ENCODE assay signal across 11 mouse cellular contexts in the genomic region with DNA sequence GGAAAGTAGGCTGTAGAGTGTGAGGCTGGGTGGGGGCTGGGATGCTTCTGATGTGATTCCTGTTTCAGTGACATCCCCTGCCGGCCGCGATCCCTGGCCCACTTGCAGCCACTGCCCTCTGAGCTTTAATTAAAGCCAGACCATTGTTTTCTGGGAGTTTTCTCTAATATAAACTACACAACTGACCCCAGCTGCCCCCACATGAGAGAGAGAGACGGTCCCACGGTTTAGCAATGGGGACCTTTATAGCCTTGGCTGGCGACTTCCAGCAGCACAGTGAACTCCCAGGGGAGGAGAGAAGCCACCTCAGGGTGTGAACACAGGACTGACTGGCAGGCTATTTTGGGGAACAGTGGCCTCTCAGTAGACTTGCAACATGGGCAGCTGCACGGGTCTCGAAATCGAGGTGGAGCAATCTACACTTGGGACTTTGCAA.
A peak's percentile ranks its signal among the peaks of the same experiment; 100 is the strongest.
DNase-seq lines count a peak whose midpoint lies in the region; ATAC-seq lines count a peak whose summit lies in the region.
"Had no signal": no experiment of that assay in that cellular context is flagged by ENCODE, and none has a peak within 500 bp of the region (broad histone marks: within the 10 kb centered on the region; RNA-seq: fewer than 3 reads in every experiment).

No protein-coding gene starts in this region.

- H3K27ac ChIP-seq in heart, embryonic 11.5 days (ENCODE audit: low read depth, low read length) = peak overlapping the region; percentile 46; the same call in 1 of the 2 replicates
- H3K27ac ChIP-seq: kidney, postnatal 0 days; liver, embryonic 15.5 days; midbrain, embryonic 12.5 days had no signal

- 26% methylated on average over 9 of the region's 9 CpGs for WGBS in heart, embryonic 11.5 days (ENCODE audit: insufficient replicate concordance)

- no peak for ATAC-seq in heart, embryonic 11.5 days (replicated peaks; ENCODE audit: insufficient number of reproducible peaks, low FRiP score, low TSS enrichment)

- H3K9me3 ChIP-seq in heart, embryonic 11.5 days (replicated peaks; ENCODE audit: control insufficient read depth, low read length) = 0 out of 2 replicates have a peak, but pooled peaks cover 3% of the 10 kb centered on the region
- H3K9me3 ChIP-seq: liver, embryonic 15.5 days; midbrain, embryonic 12.5 days had no signal

- no peak overlapping the region for H3K4me3 ChIP-seq in heart, embryonic 11.5 days (ENCODE audit: low read depth, low read length)
- H3K4me3 ChIP-seq: liver, embryonic 15.5 days; midbrain, embryonic 12.5 days had no signal

- peak overlapping the region; percentile 16; the same call in 1 of the 2 replicates for H3K9ac ChIP-seq in heart, embryonic 11.5 days (ENCODE audit: low read depth, low read length)
- H3K9ac ChIP-seq: liver, embryonic 15.5 days; midbrain, embryonic 12.5 days had no signal

- peaks cover 18% of the 10 kb centered on the region for H3K4me1 ChIP-seq in heart, embryonic 11.5 days (ENCODE audit: control insufficient read depth, insufficient read depth, low read length)
- H3K4me1 ChIP-seq: liver, embryonic 15.5 days; midbrain, embryonic 12.5 days had no signal

- no peaks in the 10 kb centered on the region for H3K36me3 ChIP-seq in heart, embryonic 11.5 days (ENCODE audit: control insufficient read depth, insufficient read depth, low read length)
- H3K36me3 ChIP-seq: liver, embryonic 15.5 days; midbrain, embryonic 12.5 days had no signal

- intact Hi-C loops in heart, postnatal 14 days (cut with DNase I) = no loop called here

- no peak for DNase-seq in heart, postnatal 14 days
- DNase-seq in adipocyte (ENCODE audit: low spot score) = peak; percentile 76
- DNase-seq in embryo, embryonic 11 days = peak; percentile 50
- peak; percentile 27 for DNase-seq in heart, postnatal 4 days
- DNase-seq in urinary bladder, postnatal 25 days (ENCODE audit: low spot score) = no peak
- DNase-seq in cerebellum, adult 9-10 months = no peak
- DNase-seq: cerebellum, postnatal 25 days had no signal

- H3K4me2 ChIP-seq in heart, embryonic 11.5 days = peak overlapping the region; percentile 22
- H3K4me2 ChIP-seq: liver, embryonic 15.5 days; midbrain, embryonic 12.5 days had no signal

- no peaks in the 10 kb centered on the region for H3K27me3 ChIP-seq in heart, embryonic 11.5 days (ENCODE audit: control insufficient read depth, insufficient read depth, low read length)
- H3K27me3 ChIP-seq: liver, embryonic 15.5 days; midbrain, embryonic 12.5 days had no signal

Comparison
In these comparisons a context has a peak if more than half of its experiments do, and no peak if none do; other contexts are left out.
1. DNase-seq: peak in adipocyte (single experiment), embryo, embryonic 11 days (single experiment) and heart, postnatal 4 days (single experiment); none in heart, postnatal 14 days (0 of 2), urinary bladder, postnatal 25 days (single experiment) and cerebellum, adult 9-10 months (single experiment).